16 mouse cellular contexts compared by ENCODE assay signal in the genomic region with DNA sequence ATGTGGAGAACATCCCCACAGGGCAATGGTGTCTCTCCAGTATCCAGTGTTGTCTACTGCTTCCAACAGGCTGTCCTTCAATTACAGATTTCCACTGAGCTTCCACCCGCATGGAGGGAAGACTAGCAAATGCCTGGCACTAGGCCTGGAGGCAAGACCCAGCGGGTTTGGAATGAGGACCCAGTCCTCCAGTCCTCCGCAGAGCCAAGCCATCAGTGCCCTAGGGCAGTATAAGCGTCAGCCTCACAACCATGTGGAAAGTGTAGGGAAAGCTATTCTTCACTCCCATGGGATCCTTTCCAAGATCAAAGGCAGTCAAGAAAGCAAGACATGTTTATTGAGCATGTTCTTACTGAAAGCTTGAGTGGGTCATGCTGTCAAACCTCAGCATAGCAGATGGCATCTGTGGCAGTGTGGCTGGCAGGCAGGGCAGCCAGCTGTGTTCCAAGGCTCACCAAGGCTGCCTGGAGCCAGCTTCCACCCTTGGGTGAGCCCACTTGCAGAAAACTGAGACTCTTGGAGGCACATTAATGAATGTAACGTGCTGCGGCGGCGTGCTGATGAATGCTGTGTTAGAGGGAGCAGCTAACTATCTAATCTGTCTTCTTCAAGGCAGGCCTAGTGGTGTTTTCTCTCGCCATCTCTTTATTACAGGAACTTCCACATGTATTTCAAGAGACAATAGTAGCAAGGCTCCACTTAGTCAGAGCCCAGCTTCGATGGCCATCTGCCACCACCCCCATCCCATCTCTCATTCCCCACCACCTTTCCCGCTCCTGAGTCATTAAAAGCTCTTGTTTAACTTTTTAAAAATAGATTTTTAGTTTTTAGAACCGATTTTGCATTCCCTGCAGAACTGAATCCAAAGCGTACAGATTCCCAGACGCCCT.
DNase-seq lines count a peak whose midpoint lies in the region; ATAC-seq lines count a peak whose summit lies in the region.
"Had no signal": no experiment of that assay in that cellular context is flagged by ENCODE, and none has a peak within 500 bp of the region (broad histone marks: within the 10 kb centered on the region; RNA-seq: fewer than 3 reads in every experiment).

No protein-coding gene starts in this region.

- no peak for ATAC-seq in forebrain, embryonic 15.5 days (replicated peaks)
- ATAC-seq in forebrain, embryonic 12.5 days (ENCODE audit: low FRiP score): no peak

- H3K9me3 ChIP-seq in forebrain, embryonic 15.5 days: no peaks in the 10 kb centered on the region
- H3K9me3 ChIP-seq in forebrain, embryonic 12.5 days: no peaks in the 10 kb centered on the region
- H3K9me3 ChIP-seq: liver, embryonic 13.5 days; neural tube, embryonic 12.5 days had no signal

- no peak overlapping the region for H3K9ac ChIP-seq in forebrain, embryonic 15.5 days (replicated peaks)
- H3K9ac ChIP-seq in forebrain, embryonic 12.5 days: no peak overlapping the region
- H3K9ac ChIP-seq: liver, embryonic 13.5 days; neural tube, embryonic 12.5 days had no signal

- H3K4me3 ChIP-seq in forebrain, embryonic 15.5 days: no peak overlapping the region
- no peak overlapping the region for H3K4me3 ChIP-seq in forebrain, embryonic 12.5 days (replicated peaks)
- H3K4me3 ChIP-seq: liver, embryonic 13.5 days; neural tube, embryonic 12.5 days had no signal

- no peak overlapping the region for H3K4me2 ChIP-seq in forebrain, embryonic 15.5 days (replicated peaks)
- H3K4me2 ChIP-seq in forebrain, embryonic 12.5 days: no peak overlapping the region
- H3K4me2 ChIP-seq: liver, embryonic 13.5 days; neural tube, embryonic 12.5 days had no signal

- peak; percentile 25 for DNase-seq in retina, postnatal 1 day
- no peak for DNase-seq in retina, embryonic 14.5 days (ENCODE audit: low spot score)
- peak; percentile 40 to 75 for DNase-seq in left cerebral cortex, postnatal 14 days (ENCODE audit: low spot score in 2 of 2)
- DNase-seq in embryo, embryonic 10 days (ENCODE audit: low spot score): no peak
- no peak for DNase-seq in gastrocnemius, postnatal 14 days
- no peak for DNase-seq in heart, postnatal 14 days
- DNase-seq: adrenal gland, postnatal 10 days; cerebellum, adult 11-12 months; heart, postnatal 36 days; kidney, postnatal 10 days; liver, embryonic 13.5 days; spleen, adult 18-20 months; thymus, postnatal 14 days had no signal

- no peaks in the 10 kb centered on the region for H3K27me3 ChIP-seq in forebrain, embryonic 15.5 days
- H3K27me3 ChIP-seq in forebrain, embryonic 12.5 days: no peaks in the 10 kb centered on the region; the same call in 1 of the 2 replicates
- H3K27me3 ChIP-seq: liver, embryonic 13.5 days; neural tube, embryonic 12.5 days had no signal

- peaks cover 5% of the 10 kb centered on the region for H3K4me1 ChIP-seq in forebrain, embryonic 15.5 days
- no peaks in the 10 kb centered on the region for H3K4me1 ChIP-seq in forebrain, embryonic 12.5 days
- H3K4me1 ChIP-seq: liver, embryonic 13.5 days had no signal

- H3K36me3 ChIP-seq in forebrain, embryonic 15.5 days: no peaks in the 10 kb centered on the region
- H3K36me3 ChIP-seq in forebrain, embryonic 12.5 days (replicated peaks): no peaks in the 10 kb centered on the region
- H3K36me3 ChIP-seq: liver, embryonic 13.5 days; neural tube, embryonic 12.5 days had no signal

- WGBS in forebrain, embryonic 15.5 days: 73% methylated on average over 14 of the region's 14 CpGs
- 90% methylated on average over 14 of the region's 14 CpGs for WGBS in forebrain, embryonic 12.5 days

- peak overlapping the region; percentile 35; the same call in 1 of the 2 replicates for H3K27ac ChIP-seq in forebrain, embryonic 15.5 days (replicated peaks)
- no peak overlapping the region for H3K27ac ChIP-seq in forebrain, embryonic 12.5 days
- H3K27ac ChIP-seq: liver, embryonic 13.5 days; neural tube, embryonic 12.5 days had no signal

- intact Hi-C loops in left cerebral cortex, postnatal 14 days (cut with DNase I): no loop called here
- intact Hi-C loops in gastrocnemius, postnatal 14 days (cut with DNase I; ENCODE audit: low total_unique reads): no loop called here
- intact Hi-C loops in heart, postnatal 14 days (cut with DNase I): no loop called here

Comparison
In these comparisons a context has a peak if more than half of its experiments do, and no peak if none do; other contexts are left out.
1. DNase-seq: peak in retina, postnatal 1 day (single experiment) and left cerebral cortex, postnatal 14 days (2 of 2); none in retina, embryonic 14.5 days (single experiment), embryo, embryonic 10 days (single experiment), gastrocnemius, postnatal 14 days (single experiment) and heart, postnatal 14 days (0 of 2).